8 mouse cellular contexts compared by ENCODE assay signal in genomic region chr13:20299424-20299823, GRCm38 (mm10).
DNase-seq lines count a peak whose midpoint lies in the region; ATAC-seq and TF ChIP-seq lines count a peak whose summit lies in the region.

No protein-coding gene starts in this region.

- H3K9me3 ChIP-seq in E14TG2a.4 (ENCODE audit: low read length): peaks cover 21% of the 10 kb centered on the region
- H3K9me3 ChIP-seq in hindbrain, embryonic 13.5 days: no peaks in the 10 kb centered on the region

- H3K27ac ChIP-seq in hindbrain, embryonic 13.5 days: no peak overlapping the region

- peaks cover 24% of the 10 kb centered on the region for H3K36me3 ChIP-seq in E14TG2a.4 (ENCODE audit: insufficient read depth, low read length)
- no peaks in the 10 kb centered on the region for H3K36me3 ChIP-seq in hindbrain, embryonic 13.5 days

- ATAC-seq in hindbrain, embryonic 13.5 days (ENCODE audit: low FRiP score): 0 out of 2 replicates have a peak, but pooled peaks have one; percentile 58

- H3K9ac ChIP-seq in hindbrain, embryonic 13.5 days: no peak overlapping the region

- no peaks in the 10 kb centered on the region for H3K27me3 ChIP-seq in E14TG2a.4 (ENCODE audit: insufficient read depth, low read length)
- H3K27me3 ChIP-seq in hindbrain, embryonic 13.5 days: no peaks in the 10 kb centered on the region

- H3K4me1 ChIP-seq in E14TG2a.4 (replicated peaks; ENCODE audit: low read depth, low read length): no peaks in the 10 kb centered on the region
- no peaks in the 10 kb centered on the region for H3K4me1 ChIP-seq in hindbrain, embryonic 13.5 days (replicated peaks)

- DNase-seq in heart, postnatal 4 days: peak; percentile 20
- DNase-seq in heart, postnatal 25 days (ENCODE audit: low spot score): no peak
- DNase-seq in cerebellum, adult 8-10 months: peak; percentile 30
- peak; percentile 32 for DNase-seq in lung, postnatal 25 days (ENCODE audit: low spot score)
- no peak for DNase-seq in ovary, adult 18-20 months (ENCODE audit: low spot score)
- DNase-seq in spleen, postnatal 10 days (ENCODE audit: low spot score in 2 of 2): no peak

- TF ChIP-seq CTCF in E14TG2a.4 (conservative IDR thresholded peaks at IDR 0.05; ENCODE audit: low read length): peak; percentile 41

- intact Hi-C loops in heart, postnatal 25 days (cut with DNase I): loop anchor here (5.0 kb wide), 1 partner anchor 858 kb away; no protein-coding TSS in a partner anchor

- no peak overlapping the region for H3K4me3 ChIP-seq in E14TG2a.4 (replicated peaks; ENCODE audit: low read length)
- no peak overlapping the region for H3K4me3 ChIP-seq in hindbrain, embryonic 13.5 days

- H3K4me2 ChIP-seq in hindbrain, embryonic 13.5 days: no peak overlapping the region

- WGBS in hindbrain, embryonic 13.5 days: 71% methylated on average over 3 of the region's 3 CpGs

Comparison
In these comparisons a context has a peak if more than half of its experiments do, and no peak if none do; other contexts are left out.
1. DNase-seq: peak in heart, postnatal 4 days (single experiment), cerebellum, adult 8-10 months (single experiment) and lung, postnatal 25 days (single experiment); none in heart, postnatal 25 days (single experiment), ovary, adult 18-20 months (single experiment) and spleen, postnatal 10 days (0 of 2).